Mouse (Mus musculus): ENCODE measurements at regions not wholly inside any gene's neighbourhood (a gene's known extent, or its start where the extent isn't known, plus 50 kb on each side); places are given as distances from the start of the nearest gene placed in this dataset.

- no peak for DNase-seq (ENCODE audit: low read depth, low spot score)
These were observed 301.6 kb upstream of the Gm15217 start for GRCm38 (mm10) chr14:46077406-46078131.

GRCm38 (mm10) chr14:46082646-46083045, 296.6 kb upstream of the Gm15217 start:
- DNase-seq (ENCODE audit: low read depth, low spot score) = no peak

- peak; percentile 62 for DNase-seq (ENCODE audit: low read depth, low spot score)
These were observed 290.1 kb upstream of the Gm15217 start for GRCm38 (mm10) chr14:46088968-46089691.

- DNase-seq (ENCODE audit: low read depth, low spot score) = no peak
These were observed 263.3 kb upstream of the Gm15217 start for GRCm38 (mm10) chr14:46115950-46116349.

- DNase-seq (ENCODE audit: low read depth, low spot score) = no peak
These were observed 252.7 kb upstream of the Gm15217 start for GRCm38 (mm10) chr14:46126541-46126940.

GRCm38 (mm10) chr14:46129762-46130161, 249.5 kb upstream of the Gm15217 start:
- DNase-seq (ENCODE audit: low read depth, low spot score) = no peak

GRCm38 (mm10) chr14:46144175-46144574, 235.0 kb upstream of the Gm15217 start:
- no peak for DNase-seq (ENCODE audit: low read depth, low spot score)

- DNase-seq (ENCODE audit: low read depth, low spot score) = peak; percentile 66
These were observed 234.5 kb upstream of the Gm15217 start for GRCm38 (mm10) chr14:46144707-46145106.

- no peak for DNase-seq (ENCODE audit: low read depth, low spot score)
These were observed 233.6 kb upstream of the Gm15217 start for GRCm38 (mm10) chr14:46145584-46145983.

GRCm38 (mm10) chr14:46149073-46149661, 230.0 kb upstream of the Gm15217 start:
- no peak for DNase-seq (ENCODE audit: low read depth, low spot score)

GRCm38 (mm10) chr14:46158741-46159140, 220.5 kb upstream of the Gm15217 start:
- DNase-seq (ENCODE audit: low read depth, low spot score) = peak; percentile 49

- no peak for DNase-seq (ENCODE audit: low read depth, low spot score)
These were observed 206.9 kb upstream of the Gm15217 start for GRCm38 (mm10) chr14:46172181-46172874.

GRCm38 (mm10) chr14:46172875-46173324, 206.3 kb upstream of the Gm15217 start:
- no peak for DNase-seq (ENCODE audit: low read depth, low spot score)

GRCm38 (mm10) chr14:46174386-46174785, 204.8 kb upstream of the Gm15217 start:
- no peak for DNase-seq (ENCODE audit: low read depth, low spot score)

- DNase-seq (ENCODE audit: low read depth, low spot score) = peak; percentile 43
These were observed 203.7 kb upstream of the Gm15217 start for GRCm38 (mm10) chr14:46175291-46176216.

- no peak for DNase-seq (ENCODE audit: low read depth, low spot score)
These were observed 200.2 kb upstream of the Gm15217 start for GRCm38 (mm10) chr14:46179024-46179423.

GRCm38 (mm10) chr14:46191639-46192399, 187.4 kb upstream of the Gm15217 start:
- no peak for DNase-seq (ENCODE audit: low read depth, low spot score)

GRCm38 (mm10) chr14:46193577-46193976, 185.6 kb upstream of the Gm15217 start:
- no peak for DNase-seq (ENCODE audit: low read depth, low spot score)

- DNase-seq (ENCODE audit: low read depth, low spot score) = no peak
These were observed 183.3 kb upstream of the Gm15217 start for GRCm38 (mm10) chr14:46195939-46196338.

- no peak for DNase-seq (ENCODE audit: low read depth, low spot score)
These were observed 176.4 kb upstream of the Gm15217 start for GRCm38 (mm10) chr14:46202818-46203217.
